Mouse (Mus musculus) adrenal gland, postnatal 4 days (tissue): ENCODE measurements around the gene Eef1b2. TPM values are rescaled to one million over a fixed set of nuclear protein-coding genes. Genes with fewer than 3 reads are reported as not detected.
A peak's percentile ranks its signal among the peaks of the same experiment; 100 is the strongest.
"Not testable (repeated sequence)": the region's sequence is repeated elsewhere in the genome, so short reads cannot be mapped to it uniquely, and the experiment has no call there.

Source experiments
- DNase-seq, 2 experiments: peaks; one replicate each; pipeline ENCODE4 v3.0.0; 2021 to 2022; ENCODE audit warnings: low spot score in 2 of 2, mixed read lengths in 2 of 2
- long read RNA-seq, 2 experiments: library from polyadenylated mRNA; stranded (forward); transcript quantifications; one replicate each; pipeline ENCODE4 v2.0.0; 2021
- total RNA-seq, 2 experiments: library from RNA; stranded (reverse); gene quantifications; 2 replicates each; pipeline ENCODE4 v1.2.3; 2021

Gene Eef1b2
- total RNA-seq: 100 to 1,000 TPM; 864 to 879 TPM
- long read RNA-seq, experiment 1, transcript Eef1b2-204 (6 exons, 1,939 nt): major isoform, 125 of 143 reads
- long read RNA-seq, experiment 1, partial matches to known transcripts: 8 of 143 reads
- long read RNA-seq, experiment 1, other reads (novel, unspliced or antisense): 10 of 143 reads
- long read RNA-seq, experiment 2, transcript Eef1b2-204 (6 exons, 1,939 nt): major isoform, 167 of 180 reads
- long read RNA-seq, experiment 2, partial matches to known transcripts: 8 of 180 reads
- long read RNA-seq, experiment 2, other reads (novel, unspliced or antisense): 5 of 180 reads

DNA sequence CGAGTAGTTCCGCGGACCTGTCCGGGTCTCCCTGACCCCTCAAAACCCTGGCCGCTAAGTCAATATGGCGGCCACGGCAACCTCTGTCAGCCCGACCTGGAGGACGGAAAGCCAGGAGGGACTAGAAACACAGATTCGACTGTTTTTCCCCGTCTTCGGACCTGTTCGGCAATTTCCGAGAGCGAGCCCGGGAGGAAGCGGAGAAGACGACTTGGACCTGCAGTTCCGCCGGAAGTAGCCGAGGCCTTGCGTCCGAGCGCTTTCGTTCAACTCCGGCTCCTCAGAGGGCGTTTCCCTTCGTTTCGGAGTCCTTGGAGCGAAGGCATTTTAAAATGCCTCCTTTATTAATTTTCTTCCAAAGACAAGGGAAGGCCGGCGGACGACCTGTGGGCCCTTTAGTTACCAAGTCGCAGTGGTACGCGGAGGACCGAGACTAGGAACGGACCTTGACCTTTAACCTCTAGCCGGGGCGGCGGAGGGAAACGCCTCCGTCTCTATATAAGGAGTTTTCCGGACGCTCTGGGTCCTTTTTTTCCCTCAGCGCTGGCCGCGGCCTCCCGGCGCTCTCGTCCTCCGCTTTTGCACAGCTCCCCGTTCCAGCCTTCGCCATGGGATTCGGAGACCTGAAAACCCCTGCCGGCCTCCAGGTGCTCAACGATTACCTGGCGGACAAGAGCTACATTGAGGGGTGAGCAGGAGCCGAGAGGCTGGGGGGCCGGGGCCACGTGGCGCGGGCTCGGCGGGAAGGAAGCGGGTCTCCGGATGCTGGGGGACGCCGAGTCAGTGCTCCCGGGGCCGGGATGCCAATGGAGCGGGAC is at the start of gene Eef1b2, which contains the start of gene Ndufs1:
Gene Eef1b2, plus strand, starts transcription at position 222 of the 818 bp plus-strand sequence.
Gene Ndufs1, minus strand, starts transcription at position 230 of the 818 bp plus-strand sequence.
- peak; percentile 91 to 98 for DNase-seq

DNA sequence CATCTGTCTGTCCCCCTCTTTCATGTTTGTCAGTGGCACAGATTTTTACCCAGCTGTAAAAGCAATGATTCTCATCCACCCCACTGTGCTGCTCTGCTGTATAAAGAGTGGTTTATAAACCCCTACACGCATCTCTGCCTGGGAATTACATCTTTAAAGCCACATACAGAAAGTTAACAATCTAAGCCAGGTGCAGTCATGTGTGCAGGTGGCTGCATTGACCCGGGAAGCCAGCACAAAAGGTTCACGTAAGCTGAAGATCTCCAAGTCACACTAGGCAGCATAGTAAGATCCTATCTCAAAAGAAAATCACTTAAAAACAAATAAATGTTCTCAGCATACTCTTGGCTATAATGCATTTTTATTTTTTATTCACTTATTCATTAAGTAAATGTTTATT is 47.4 kb upstream of the Eef1b2 start:
- no peak for DNase-seq

DNA sequence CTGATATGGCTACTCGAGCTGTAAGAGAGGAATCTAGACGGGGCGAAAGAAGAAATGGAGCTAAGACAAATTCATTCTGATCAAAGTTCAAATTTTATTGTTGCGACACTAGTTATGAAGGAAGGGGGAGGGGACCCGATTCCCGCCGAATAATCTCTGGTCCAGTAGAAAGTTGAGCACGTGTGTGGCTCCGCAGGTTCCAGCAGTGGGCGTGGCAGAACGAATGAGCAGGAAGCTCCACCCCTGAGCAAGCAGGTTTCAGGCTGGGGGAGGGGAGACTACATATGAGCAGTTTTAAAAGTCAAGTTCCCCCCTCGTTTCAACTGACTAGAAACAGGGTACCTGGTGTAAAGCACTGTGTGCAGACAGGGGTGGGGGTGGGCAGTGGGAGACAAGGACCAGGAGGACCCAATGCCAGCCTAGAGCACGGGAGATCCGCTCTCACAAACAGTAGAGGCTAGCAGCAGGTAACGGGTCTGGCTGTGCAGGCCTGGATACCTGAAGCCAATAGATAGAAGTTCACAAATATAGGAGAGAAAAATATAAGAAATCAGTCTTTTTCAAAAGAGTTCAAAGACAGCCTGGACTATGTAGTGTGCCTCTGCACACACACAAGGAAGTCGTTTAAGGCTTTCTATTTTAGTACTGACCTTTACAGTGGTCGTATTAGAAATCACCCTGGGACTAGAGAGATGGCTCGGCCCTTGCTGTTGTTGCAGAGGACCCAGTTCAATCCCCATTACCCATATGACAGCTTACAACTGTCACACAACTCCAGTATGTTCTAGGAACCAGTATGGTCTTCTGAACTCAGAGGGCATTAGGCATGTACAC is 46.6 kb upstream of the Eef1b2 start:
- no peak for DNase-seq

DNA sequence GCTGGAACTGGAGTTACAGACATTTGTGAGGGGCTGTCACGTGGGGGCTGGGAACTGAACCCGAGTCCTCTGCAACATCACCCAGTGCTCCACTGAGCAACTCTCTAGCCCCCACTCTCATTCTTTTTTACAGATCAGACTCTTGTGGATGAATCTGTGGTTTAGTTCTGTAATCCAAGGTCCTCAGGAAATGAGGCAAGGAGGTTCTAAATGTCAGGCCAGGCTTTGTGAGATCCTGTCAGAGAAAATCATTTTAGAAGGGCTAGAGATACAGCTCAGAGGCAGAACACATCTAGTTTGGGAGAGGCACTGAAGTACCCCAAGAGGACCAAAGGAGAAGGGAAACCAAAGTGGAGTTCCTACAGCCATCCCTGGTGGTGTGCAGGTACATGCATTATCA is 45.7 kb upstream of the Eef1b2 start:
- DNase-seq: no peak

DNA sequence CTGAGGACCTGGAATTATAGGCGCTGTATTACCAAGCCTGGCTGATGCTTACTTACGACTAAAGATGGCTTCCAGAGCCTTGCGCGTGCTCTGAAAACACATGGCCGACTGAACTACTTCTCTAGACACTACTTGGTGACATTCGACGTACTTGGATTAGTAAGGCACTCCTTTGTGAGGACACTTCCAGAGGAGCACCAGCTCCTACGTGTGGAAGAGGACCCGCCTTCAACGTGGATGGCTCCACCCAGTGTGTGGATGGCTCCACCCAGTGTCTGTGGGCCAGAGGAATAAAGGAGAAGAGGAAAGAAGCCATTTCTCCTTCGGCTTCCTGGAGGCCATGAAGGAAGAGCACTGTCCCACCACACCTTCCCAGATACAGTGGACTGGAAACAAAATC is 44.9 kb upstream of the Eef1b2 start:
- DNase-seq: no peak

DNA sequence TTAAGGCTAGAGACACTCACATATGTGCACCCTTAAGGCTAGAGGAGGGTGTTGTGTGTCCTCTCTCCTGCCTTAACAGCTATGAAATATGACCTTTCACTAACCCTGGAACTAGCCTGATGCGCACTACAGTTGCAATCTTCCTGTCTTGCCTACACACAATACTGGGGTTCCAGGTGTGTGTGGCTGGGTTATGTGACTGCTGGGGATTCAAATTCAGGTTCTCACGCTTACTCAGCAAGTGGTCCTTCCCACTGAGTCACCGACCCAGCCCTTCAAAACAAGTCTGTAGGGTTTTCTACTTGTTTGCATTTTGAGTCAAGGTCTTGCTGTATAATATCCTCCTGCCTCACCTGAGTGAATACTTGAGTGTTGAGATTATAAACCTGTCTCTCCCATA is 42.1 kb upstream of the Eef1b2 start:
- no peak for DNase-seq

DNA sequence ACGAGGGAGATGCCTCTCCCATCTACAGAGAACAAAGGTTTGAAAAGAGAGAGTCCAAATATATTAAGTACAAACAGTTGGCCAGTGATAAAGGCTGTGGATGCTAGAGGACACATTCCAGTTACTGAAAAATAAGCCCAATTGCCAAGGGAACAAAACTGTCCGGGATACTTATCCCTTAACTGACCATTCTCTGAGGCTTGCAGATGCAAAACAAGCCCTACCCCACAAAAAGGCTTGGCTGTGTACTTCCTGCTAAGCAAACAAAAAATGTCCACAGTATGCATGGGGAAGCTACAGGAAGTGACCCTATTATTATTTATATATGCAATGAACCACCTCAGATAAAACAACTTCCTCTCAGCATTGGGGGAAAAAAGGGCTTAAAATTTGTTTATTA is 38.7 kb upstream of the Eef1b2 start:
- no peak for DNase-seq

DNA sequence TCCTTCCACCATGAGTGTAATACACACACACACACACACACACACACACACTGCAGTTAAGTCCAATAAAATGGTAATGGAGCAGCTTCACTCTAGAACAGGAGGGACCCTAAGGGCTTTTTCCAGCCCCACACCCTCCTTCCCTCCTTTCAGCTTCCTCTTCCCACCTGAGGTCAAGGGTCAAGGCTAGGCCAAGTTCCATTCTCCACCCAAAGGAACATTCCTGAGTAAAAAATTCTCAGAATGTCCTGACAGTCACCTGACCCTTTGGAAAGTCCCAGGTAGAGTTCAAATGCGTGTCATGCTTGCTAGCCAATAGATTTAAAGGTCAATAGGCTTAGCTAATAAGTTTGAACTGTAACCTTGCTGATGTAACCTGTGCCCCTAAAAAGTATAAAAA is 38.0 kb upstream of the Eef1b2 start:
- not testable (repeated sequence) for DNase-seq

DNA sequence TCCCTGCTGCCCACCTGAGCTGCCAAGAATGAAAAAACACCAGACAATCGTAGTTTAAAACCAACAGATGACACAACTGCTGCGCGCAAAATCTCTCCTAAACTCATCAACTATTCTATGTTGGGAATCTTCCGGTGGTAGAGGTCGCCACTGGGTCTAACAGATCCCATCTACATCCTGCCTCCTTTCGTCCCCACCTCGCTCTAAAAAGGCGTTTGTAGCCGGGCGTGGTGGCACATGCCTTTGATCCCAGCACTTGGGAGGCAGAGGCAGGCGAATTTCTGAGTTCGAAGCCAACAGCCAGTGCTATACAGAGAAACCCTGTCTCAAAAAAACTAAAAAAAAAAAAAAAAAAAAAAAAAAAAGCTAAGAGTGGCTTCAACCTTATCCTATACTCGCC is 36.4 kb upstream of the Eef1b2 start:
- no peak for DNase-seq

DNA sequence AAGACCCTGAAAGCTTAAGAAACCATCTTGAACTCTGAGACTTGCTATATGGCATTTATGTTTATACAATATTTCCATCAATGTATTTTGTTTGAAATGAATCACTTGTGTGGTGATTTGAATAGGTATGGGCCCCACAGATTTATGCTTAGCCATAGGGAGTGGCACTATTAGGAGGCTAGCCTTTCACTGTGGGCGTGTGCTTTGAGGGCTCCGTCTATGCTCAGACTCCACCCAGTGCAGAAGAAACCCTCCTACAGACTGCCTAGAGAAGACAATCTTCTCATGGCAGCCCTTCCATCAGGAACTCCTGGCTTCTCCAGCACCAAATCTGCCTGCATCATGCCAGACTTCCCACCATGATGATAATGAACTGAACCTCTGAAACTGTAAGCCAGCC is 8.0 kb upstream of the Eef1b2 start:
- DNase-seq: no peak

DNA sequence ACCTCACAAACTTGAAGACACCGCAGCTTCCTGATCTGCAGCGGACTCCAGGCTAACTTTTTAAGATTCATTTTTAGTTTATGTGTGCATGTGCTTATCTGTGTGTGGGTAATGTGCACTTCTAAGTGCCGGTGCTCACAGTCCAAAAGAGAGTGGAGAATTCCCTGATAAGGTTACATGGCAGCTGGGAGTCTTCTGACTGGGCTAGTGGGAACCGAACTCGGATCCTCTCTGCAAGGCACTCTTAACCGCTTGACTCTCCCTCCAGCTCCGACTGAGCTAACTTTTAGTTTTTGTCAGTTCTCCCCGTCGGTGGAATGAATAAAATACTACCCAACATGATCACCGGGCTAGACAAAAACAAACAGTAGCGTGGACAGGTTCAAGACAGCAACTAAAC is 772 bp upstream of the Eef1b2 start:
- no peak for DNase-seq

DNA sequence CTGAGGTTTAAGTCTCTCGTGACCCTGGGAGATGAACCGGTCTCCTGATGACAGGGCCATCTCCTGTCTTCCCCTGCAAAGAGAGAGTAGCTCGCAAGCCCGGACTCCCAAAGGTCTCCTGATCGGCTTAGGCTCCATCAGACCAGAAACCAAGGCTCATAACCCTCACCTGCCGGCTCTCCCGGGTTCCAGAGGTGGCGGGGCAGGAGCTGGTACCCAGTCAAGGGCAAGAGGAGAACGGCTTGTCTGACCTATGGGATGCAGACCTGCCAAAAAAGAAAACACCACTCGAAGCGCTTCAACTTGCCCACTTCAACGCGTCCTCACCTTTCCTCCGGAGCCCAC is 394 bp upstream of the Eef1b2 start:
- no peak for DNase-seq

DNA sequence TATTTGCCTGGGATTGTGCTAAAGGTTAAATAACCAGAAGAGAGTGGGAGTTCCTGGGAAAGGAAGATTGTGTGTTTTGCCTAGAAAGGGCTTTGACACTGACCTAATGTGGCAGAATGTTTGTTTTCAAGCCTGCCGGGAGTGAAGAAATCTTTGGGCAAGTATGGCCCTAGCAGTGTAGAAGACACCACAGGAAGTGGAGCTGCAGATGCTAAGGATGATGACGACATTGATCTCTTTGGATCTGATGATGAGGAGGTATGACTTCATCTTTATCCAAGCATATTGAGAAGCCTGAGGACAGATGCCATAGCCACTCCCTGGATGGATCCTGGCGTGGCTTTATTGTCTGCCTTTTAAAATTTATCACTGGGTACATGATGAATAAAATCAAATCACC is 1.7 kb downstream of the Eef1b2 start:
- no peak for DNase-seq

DNA sequence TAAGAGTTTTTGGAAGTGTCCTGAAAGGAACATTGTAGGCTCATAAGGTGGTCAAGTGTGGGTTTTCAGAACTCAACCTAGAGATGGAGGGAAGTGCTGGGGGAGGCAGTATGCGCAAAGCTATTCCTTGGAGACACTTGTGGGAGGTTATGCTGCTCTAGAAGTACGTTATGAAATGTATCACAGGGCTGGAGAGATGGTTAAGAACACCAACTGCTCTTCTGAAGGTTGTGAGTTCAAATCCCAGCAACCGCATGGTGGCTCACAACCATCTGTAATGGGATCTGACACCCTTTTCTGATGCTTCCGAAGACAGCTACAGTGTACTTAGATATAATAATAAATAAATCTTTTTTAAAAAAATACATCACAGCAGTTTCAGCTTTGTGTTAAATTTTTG is 3.5 kb downstream of the Eef1b2 start:
- no peak for DNase-seq

DNA sequence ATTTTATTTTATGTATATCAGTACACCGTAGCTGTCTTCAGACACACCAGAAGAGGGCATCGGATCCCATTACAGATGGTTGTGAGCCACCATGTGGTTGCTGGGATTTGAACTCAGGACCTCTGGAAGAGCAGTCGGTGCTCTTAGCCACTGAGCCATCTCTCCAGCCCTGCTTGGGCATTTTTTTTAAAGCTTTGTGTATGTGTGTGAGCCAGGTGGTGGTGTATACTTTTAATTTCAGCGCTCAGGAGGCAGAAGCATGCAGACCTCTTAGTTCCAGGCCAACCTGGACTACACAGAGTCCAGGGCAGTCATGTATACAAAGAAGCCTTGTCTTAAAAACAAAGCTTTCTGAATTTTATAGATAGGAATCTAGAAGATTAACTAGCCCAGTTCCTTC is 4.0 kb downstream of the Eef1b2 start:
- not testable (repeated sequence) for DNase-seq

DNA sequence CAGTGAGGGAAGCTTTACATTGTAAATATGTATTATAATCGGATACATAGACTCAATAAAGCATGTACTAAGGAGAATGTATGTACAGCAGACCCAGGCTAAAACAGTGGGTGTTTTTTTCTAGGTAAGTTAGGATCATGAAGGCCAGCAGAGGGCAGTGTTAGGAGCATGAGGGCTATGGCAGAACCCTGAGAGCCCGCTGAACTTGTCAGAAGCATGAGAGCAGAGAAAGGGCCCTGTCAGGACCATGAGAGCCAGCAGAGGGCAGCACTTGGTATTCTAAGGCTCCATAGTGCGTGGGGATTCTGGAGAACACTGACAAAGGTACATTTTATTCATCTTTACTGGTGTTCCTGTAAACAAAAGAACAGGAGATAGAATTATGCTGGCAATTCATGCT is 4.4 kb downstream of the Eef1b2 start:
- peak; percentile 68 to 81 for DNase-seq

DNA sequence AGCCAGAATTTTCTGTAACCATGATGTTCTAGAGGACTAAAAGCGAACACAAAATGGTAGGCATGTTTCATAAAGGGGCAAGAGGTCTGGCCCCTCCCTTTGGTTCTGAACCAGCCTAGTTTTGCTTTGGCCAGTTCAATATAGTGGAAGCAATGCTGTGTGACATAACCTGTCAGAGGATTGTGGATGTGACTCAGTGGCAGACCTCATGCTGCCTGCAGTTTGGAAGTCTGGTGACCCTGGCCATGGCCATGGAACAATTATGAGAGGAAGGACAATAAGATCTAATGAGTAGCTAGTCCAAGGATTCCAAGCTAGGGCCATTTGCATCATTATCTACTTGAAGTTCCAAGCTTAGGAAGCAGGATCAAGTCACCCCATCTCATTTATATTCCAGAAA is 4.9 kb downstream of the Eef1b2 start:
- DNase-seq: no peak

DNA sequence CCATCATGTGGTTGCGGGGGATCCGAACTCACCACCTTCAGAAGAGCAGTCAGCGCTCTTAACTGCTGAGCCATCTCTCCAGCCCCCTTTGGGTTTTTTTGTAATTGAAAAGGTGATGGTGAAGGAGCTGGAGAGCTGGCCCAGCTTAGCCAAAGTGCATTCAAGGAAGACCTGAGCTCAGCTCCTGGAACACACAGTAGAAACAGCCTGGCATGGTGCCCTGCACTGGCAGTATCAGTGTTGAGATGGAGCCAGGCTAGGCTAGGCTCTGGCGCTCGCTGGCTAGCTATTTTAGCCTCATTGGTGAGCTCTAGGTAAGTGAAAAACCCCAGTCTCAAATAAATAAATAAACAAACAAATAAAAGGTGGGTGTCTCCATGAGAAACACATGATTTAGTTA is 5.6 kb downstream of the Eef1b2 start:
- no peak for DNase-seq

DNA sequence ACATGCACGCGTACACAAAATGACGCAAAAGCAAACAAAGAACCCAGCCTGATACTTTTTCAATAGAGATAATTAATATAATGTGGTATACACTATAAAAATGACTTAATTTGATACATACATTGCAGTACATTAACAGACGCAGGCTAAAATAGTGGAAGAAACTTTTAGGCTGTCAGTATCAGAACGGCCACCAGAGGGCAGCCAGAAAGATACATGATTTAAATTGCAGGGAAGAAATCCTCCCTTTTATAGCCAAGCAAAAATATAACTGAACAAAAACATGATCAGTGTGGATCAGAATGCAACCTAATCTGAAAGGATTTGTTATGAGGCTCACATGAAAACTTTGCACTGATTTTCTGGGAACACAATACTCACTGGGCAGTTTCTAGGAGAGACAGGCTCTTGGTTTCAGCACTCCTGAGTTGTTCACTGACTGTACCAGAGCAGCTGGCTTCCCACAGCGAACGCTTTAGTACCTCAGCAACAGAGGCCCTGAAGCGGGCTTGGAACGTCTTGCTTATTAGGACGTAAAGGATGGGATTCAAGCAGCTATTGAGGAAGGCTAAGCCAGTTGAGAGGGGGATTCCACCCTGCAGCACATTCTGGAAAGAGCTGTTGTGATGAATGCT is 6.1 kb downstream of the Eef1b2 start:
- no peak for DNase-seq

DNA sequence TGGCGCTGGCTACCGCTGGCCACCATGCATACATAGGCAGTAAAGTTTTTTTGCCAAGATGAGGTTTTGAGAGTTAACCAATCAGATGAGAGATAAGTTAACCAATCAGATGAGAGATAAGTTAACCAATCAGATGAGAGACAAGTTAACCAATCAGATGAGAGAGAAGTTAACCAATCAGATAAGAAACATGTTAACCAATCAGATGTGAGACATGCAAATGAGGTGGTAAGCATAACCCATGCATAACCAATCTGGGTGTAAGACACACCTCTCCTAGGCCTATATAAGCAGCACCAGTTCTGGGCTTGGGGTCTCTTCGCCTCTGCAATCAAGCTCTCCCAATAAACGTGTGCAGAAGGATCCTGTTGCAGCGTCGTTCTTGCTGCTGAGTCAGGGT is 8.8 kb downstream of the Eef1b2 start:
- DNase-seq: not testable (repeated sequence)

DNA sequence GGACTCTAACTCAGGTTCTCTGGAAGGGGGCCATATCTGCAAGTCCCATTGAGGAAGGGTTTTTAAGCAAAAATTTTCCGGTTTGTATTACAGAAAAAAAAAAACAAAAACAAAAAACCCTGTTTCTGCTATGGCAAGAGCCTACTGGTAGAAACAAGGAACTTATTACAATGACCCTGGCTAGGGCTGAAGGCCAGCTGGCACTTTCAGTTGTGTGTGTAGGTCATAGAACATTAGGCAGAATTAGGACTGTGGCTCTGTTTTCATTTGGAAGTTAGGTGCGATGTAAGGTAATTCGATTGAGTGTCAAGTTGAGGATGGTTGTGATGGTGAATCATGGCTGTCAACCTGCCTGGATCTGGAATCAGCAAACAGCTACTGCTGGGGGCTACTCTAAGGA is 11.9 kb downstream of the Eef1b2 start:
- no peak for DNase-seq
